Mouse (Mus musculus) forebrain, embryonic 10.5 days (tissue): Measurements from ENCODE around the gene Vipas39. TPM values are rescaled to one million over a fixed set of nuclear protein-coding genes. Genes with fewer than 3 reads are reported as not detected.
A peak's percentile ranks its signal among the peaks of the same experiment; 100 is the strongest.

ENCODE experiments used
- DNase-seq: peaks from one replicate; pipeline ENCODE4 v3.0.0-alpha.2; 2017; ENCODE audit warnings: low spot score; ENCODE audit errors: extremely low spot score
- H3K27ac ChIP-seq: fragments of 300-500 bp; sonication (generic); 2 replicates; pipeline ENCODE4 v1.5.1; 2016; ENCODE audit warnings: mild to moderate bottlenecking
- H3K27me3 ChIP-seq: fragments of 300-500 bp; sonication (generic); 2 replicates; pipeline ENCODE4 v1.6.1; 2016; ENCODE audit warnings: mild to moderate bottlenecking; ENCODE audit not compliant: poor library complexity, severe bottlenecking
- H3K36me3 ChIP-seq: fragments of 300-500 bp; sonication (generic); replicated peaks from 2 replicates; pipeline ENCODE4 v1.6.1; 2016; ENCODE audit warnings: mild to moderate bottlenecking, moderate library complexity
- H3K4me1 ChIP-seq: fragments of 300-500 bp; sonication (generic); 2 replicates; pipeline ENCODE4 v1.6.1; 2016
- H3K4me3 ChIP-seq: fragments of 300-500 bp; sonication (generic); 2 replicates; pipeline ENCODE4 v1.5.1; 2016; ENCODE audit warnings: mild to moderate bottlenecking, moderate library complexity
- H3K9me3 ChIP-seq: fragments of 300-500 bp; sonication (generic); 2 replicates; pipeline ENCODE4 v1.6.1; 2016; ENCODE audit warnings: mild to moderate bottlenecking, moderate library complexity
- WGBS: fragments of 180-500 bp; shearing (Covaris S2); methylation state at CpG from one replicate; pipeline ENCODE4 v1.1.7; 2016; 5-methylcytosine and 5-hydroxymethylcytosine counted together
- polyA plus RNA-seq: library from polyadenylated mRNA; unstranded; fragments of >200 nt; fragmentation: Nextera tagmentation; extraction: Ambion mirVana; gene quantifications from 2 replicates; pipeline ENCODE4 v1.2.1, GENCODE M21; 2016

The Vipas39 gene
- polyA plus RNA-seq, 1 experiment from 2014 or later, result 54.1 TPM

DNA sequence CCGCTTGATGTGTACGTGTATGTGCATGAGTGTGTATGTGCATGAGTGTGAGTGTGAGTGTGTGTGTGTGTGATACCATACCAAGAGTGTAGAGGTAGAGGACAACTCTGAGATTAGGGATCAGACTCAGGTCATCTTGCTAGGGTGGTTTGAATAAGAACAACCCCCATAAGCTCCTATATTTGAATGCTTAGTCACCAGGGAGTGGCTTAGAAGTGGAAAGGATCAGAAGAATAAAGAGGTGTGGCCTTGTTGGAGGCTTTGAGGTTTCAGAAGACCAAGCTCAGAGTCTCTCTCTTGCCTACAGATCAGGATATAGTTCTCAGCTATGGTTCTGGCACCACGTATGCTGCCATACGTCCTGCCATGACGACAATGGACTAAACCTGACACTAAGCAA lies 9.4 kb downstream of the Vipas39 start:
- H3K4me1 ChIP-seq, result no peaks in the 10 kb centered on the region
- no peak for DNase-seq
- no peaks in the 10 kb centered on the region for H3K9me3 ChIP-seq
- peaks cover 95% of the 10 kb centered on the region for H3K36me3 ChIP-seq
- H3K4me3 ChIP-seq, result no peak overlapping the region
- no peak overlapping the region for H3K27ac ChIP-seq
- WGBS, result 94% methylated on average over 5 of the region's 5 CpGs
- H3K27me3 ChIP-seq, result no peaks in the 10 kb centered on the region

DNA sequence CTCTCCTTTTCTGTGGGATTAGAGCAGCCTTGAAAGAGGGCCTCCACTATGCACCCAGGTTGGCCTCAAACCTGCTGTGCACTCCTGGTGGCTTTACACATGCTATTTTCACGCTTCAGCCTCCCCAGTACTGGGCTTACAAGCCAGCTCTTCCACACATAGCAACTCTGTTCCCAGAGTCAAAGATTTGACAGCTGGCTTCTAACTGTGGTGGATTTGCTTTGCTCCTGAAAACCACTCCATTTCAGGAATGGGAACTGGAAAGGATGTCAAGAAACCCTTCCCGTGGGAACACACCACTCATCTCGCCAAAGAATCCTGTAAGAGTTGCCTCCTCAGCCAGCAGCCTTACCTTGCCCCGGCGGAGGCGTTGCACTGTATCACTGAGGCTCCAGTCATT lies 12.2 kb downstream of the Vipas39 start:
- Histone ChIP-seq H3K4me1 (no peaks in the 10 kb centered on the region), H3K4me3 (no peak overlapping the region), H3K36me3 (peaks cover 96% of the 10 kb centered on the region), H3K9me3 (no peaks in the 10 kb centered on the region), H3K27ac (no peak overlapping the region), H3K27me3 (no peaks in the 10 kb centered on the region)
- no peak for DNase-seq
- WGBS, result 95% methylated on average over 6 of the region's 6 CpGs

DNA sequence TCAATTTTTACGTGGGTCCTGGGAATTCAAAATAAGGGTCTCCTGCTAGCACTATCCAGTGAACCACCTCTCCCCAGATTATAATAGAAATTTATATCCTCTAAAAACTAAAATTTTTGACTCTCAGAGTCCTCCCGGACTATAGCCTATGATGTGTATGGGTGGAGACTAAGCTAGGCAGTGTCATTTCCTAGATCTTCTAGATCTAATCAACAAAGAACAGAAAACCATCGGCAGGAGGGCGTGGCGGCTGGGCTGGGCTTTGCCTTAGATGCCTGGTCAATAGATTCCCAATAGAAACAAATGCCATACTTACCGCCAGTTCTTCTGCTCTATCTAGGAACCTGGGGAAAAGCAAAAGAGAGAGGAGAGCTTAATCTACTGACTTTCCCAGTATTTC lies 15.9 kb downstream of the Vipas39 start:
- no peak overlapping the region for H3K27ac ChIP-seq
- DNase-seq, result no peak
- 93% methylated on average over 6 of the region's 6 CpGs for WGBS
- peaks cover 91% of the 10 kb centered on the region for H3K36me3 ChIP-seq
- no peaks in the 10 kb centered on the region for H3K4me1 ChIP-seq
- H3K4me3 ChIP-seq, result no peak overlapping the region
- no peaks in the 10 kb centered on the region for H3K27me3 ChIP-seq
- H3K9me3 ChIP-seq, result no peaks in the 10 kb centered on the region

DNA sequence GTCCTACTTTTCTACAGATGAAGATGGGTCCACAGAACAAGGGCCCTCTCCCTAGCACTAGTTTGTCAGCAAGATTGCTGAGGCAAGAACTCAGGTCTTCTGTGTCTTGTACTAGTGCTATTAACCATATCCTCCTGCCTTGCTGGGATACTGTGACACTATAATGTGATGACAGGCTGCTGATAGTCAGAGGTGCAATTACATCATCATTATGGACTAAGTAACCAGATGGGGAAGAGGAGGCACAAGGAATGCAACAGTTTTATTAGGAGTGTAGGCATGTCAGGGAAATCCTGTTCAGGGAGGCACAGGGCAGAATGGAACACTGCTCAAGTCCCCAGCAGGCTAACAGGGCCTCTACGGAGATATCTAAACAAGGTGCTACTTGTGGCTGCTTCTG lies 27.4 kb downstream of the Vipas39 start, which contains the start of gene Noxred1:
Noxred1 (minus strand) TSS at position 101 of the 400 bp plus-strand sequence.
- H3K4me1 ChIP-seq, result no peaks in the 10 kb centered on the region
- no peaks in the 10 kb centered on the region for H3K27me3 ChIP-seq
- 91% methylated on average over 1 of the region's 1 CpGs for WGBS
- no peak for DNase-seq
- H3K27ac ChIP-seq, result no peak within 1 kb of the TSS
- no peak within 1 kb of the TSS for H3K4me3 ChIP-seq
- no peaks in the 10 kb centered on the region for H3K9me3 ChIP-seq
- peaks cover 58% of the 10 kb centered on the region for H3K36me3 ChIP-seq

DNA sequence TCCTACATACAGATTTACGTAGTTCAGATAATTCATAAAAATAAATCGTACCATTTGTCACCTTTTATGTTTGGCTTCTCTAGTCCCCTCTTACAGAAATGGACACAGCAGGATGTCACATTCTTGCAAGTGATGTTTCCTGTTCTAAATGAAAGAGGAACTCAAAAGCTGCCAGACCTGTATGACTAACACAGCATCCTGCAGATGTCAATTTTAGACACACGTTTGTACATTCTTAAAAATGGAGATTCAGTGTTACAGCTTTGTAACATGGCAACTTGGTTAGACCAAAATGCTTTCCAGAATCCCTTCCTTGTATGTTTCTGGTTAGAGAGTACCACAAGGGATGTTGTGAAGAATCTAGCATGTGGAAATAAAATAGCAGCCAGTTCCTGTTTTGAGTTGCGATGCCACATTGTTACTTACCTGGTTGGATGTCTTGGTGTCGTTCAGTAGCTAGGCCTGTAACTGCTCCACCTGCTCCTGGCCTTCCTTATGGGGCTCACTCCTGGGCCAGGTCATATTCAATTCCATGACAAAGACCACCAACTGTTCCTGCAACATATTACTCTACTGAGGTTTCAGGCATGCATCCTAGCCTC lies 29.1 kb downstream of the Vipas39 start:
- WGBS, result 91% methylated on average over 5 of the region's 5 CpGs
- H3K4me1 ChIP-seq, result no peaks in the 10 kb centered on the region
- H3K27ac ChIP-seq, result no peak overlapping the region
- H3K4me3 ChIP-seq, result no peak overlapping the region
- H3K27me3 ChIP-seq, result no peaks in the 10 kb centered on the region
- peaks cover 44% of the 10 kb centered on the region for H3K36me3 ChIP-seq
- no peak for DNase-seq
- H3K9me3 ChIP-seq, result no peaks in the 10 kb centered on the region

DNA sequence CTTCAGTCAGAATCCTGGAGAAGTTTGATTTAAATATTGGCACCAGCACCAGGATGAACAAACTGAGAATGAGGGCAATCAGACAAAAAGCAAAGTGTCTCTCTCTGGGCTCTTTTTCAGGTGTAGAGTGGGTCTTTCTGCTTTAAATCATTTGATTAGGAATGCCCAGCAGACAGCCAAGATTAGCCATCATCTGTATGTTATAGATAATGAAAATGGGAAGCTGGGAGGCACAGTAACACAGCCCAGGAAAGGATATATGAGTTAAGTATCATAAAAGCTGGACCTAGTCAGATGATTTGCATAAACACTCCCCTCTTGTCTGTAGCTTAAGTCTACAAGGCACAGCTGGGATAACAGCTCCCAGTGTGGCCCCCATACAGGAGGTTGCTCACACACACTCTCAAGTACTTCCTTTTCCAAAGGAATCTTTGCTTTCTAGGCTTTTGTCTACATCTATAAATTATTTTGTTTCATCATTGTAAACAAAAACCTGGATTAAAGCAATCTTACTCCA lies 35.6 kb downstream of the Vipas39 start:
- H3K27ac ChIP-seq, result no peak overlapping the region
- H3K4me3 ChIP-seq, result no peak overlapping the region
- no peaks in the 10 kb centered on the region for H3K27me3 ChIP-seq
- no peaks in the 10 kb centered on the region for H3K9me3 ChIP-seq
- no peaks in the 10 kb centered on the region for H3K36me3 ChIP-seq
- DNase-seq, result no peak
- no peaks in the 10 kb centered on the region for H3K4me1 ChIP-seq

DNA sequence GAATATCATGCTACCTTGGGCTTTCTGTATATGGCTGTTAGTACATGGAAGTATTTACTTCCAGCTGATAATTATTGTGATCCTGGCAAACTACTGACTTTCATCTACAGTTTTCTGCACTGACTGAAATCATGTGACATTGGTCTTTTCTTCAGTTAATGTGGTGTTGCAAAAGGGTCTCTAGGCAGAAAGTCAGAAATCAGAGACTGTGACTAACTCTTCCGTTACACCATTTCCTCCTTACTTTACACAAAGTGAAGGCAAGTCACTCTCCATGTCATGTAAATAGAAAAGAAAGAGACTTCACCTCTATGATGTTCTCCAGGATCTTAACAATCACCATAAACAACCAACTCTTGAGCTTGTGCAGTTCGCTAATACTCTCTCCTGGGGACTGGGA lies 36.4 kb downstream of the Vipas39 start:
- 94% methylated on average over 2 of the region's 2 CpGs for WGBS
- Histone ChIP-seq H3K4me3 (no peak overlapping the region), H3K4me1 (no peaks in the 10 kb centered on the region), H3K27ac (no peak overlapping the region), H3K36me3 (no peaks in the 10 kb centered on the region), H3K27me3 (no peaks in the 10 kb centered on the region), H3K9me3 (no peaks in the 10 kb centered on the region)
- no peak for DNase-seq

DNA sequence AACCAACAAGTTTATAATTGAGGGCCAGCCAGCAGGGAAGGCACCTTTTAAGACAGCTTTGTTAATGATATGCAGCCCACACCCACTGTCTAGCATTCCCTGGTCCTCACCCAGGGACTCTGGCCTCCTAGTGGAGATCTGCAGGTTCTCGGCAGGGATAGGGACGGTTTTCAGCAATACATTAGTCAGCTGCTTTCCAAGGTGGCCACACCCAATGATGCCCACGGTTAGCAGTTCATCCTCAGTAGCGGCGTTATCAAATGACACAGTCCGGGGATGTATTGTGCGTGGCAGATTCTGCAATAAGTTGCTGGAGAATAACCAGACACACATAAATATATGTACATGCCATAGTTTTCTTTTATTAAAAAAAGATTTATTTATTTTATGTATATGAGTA lies 39.3 kb downstream of the Vipas39 start:
- H3K27me3 ChIP-seq, result no peaks in the 10 kb centered on the region
- 77% methylated on average over 7 of the region's 7 CpGs for WGBS
- no peaks in the 10 kb centered on the region for H3K36me3 ChIP-seq
- DNase-seq, result no peak
- H3K4me1 ChIP-seq, result no peaks in the 10 kb centered on the region
- no peaks in the 10 kb centered on the region for H3K9me3 ChIP-seq
- H3K4me3 ChIP-seq, result no peak overlapping the region
- no peak overlapping the region for H3K27ac ChIP-seq

- 72% methylated on average over 10 of the region's 10 CpGs for WGBS
- Histone ChIP-seq H3K27me3 (no peaks in the 10 kb centered on the region), H3K27ac (0 out of 2 replicates have a peak overlapping the region, but pooled peaks have one; percentile 8), H3K9me3 (no peaks in the 10 kb centered on the region), H3K4me3 (no peak overlapping the region), H3K36me3 (no peaks in the 10 kb centered on the region), H3K4me1 (no peaks in the 10 kb centered on the region)
- DNase-seq, result no peak
Observed at GRCm38 (mm10) chr12:87224950-87225349, 41.1 kb downstream of the Vipas39 start.

DNA sequence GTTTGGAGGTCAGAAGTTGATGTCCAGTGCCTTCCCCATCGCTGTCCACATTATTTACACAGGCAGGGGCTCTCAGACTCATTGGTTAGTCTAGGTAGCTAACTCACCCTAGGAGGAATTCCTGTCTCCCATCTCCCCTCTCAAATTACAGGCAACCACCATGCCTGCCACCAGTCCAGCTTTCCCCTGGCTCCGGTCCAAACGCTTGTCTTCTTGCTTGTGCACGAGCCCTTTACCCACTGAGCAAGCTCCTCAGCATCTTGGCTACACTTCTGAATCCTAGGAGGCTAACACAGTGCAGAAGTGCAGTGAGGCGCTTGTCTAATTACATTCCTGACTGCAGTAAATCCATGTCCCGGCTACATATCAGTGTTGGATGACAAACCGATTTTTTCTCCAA lies 46.7 kb downstream of the Vipas39 start:
- Histone ChIP-seq H3K27ac (no peak overlapping the region), H3K9me3 (no peaks in the 10 kb centered on the region), H3K4me1 (peaks cover 8% of the 10 kb centered on the region; the same call in 1 of the 2 replicates), H3K36me3 (no peaks in the 10 kb centered on the region), H3K4me3 (no peak overlapping the region), H3K27me3 (no peaks in the 10 kb centered on the region)
- DNase-seq, result no peak
- 84% methylated on average over 7 of the region's 7 CpGs for WGBS

GRCm38 (mm10) chr12:87217596-87217995 lies 48.5 kb downstream of the Vipas39 start:
- Histone ChIP-seq H3K4me3 (no peak overlapping the region), H3K9me3 (no peaks in the 10 kb centered on the region), H3K36me3 (no peaks in the 10 kb centered on the region), H3K4me1 (peaks cover 8% of the 10 kb centered on the region; the same call in 1 of the 2 replicates), H3K27ac (no peak overlapping the region), H3K27me3 (no peaks in the 10 kb centered on the region)
- DNase-seq, result no peak

DNA sequence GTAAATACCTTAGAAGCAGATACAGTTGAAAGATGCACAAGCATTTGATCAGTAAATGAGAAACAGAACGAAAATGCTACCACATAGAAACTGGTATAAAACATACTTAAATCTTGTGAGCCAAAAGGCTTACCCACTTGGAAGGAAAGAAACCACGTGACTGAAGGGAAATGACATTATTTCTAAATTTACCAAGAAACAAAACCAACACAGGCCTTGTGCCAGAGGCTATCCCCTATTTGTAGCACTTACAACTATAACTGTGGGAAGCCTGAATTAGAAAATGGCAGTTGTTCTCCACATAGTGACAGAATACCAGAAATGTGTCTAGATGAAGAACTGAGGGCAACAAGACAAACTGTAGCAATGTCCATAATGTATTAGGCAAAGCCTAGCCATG lies 50.0 kb downstream of the Vipas39 start:
- Histone ChIP-seq H3K27me3 (no peaks in the 10 kb centered on the region), H3K36me3 (no peaks in the 10 kb centered on the region), H3K9me3 (no peaks in the 10 kb centered on the region), H3K4me1 (peaks cover 8% of the 10 kb centered on the region; the same call in 1 of the 2 replicates), H3K4me3 (no peak overlapping the region), H3K27ac (no peak overlapping the region)
- no peak for DNase-seq
- WGBS, result 70% methylated on average over 2 of the region's 2 CpGs

GRCm38 (mm10) chr12:87212844-87213606 lies 53.0 kb downstream of the Vipas39 start:
- no peak for DNase-seq
- 70% methylated on average over 2 of the region's 2 CpGs for WGBS
- no peak overlapping the region for H3K4me3 ChIP-seq
- H3K9me3 ChIP-seq, result no peaks in the 10 kb centered on the region
- no peaks in the 10 kb centered on the region for H3K27me3 ChIP-seq
- H3K27ac ChIP-seq, result no peak overlapping the region
- H3K36me3 ChIP-seq, result no peaks in the 10 kb centered on the region
- no peaks in the 10 kb centered on the region for H3K4me1 ChIP-seq
